Mouse (Mus musculus) brain, embryonic 14.5 days (tissue): ENCODE measurements at regions not wholly inside any gene's neighbourhood (a gene's known extent, or its start where the extent isn't known, plus 50 kb on each side); places are given as distances from the start of the nearest gene placed in this dataset.

Experiments
- CTCF ChIP-seq: fragments of 200-500 bp; IDR thresholded peaks from 2 replicates; pipeline ENCODE4 v1.5.1; 2012; ENCODE audit warnings: inconsistent platforms, mild to moderate bottlenecking, moderate library complexity, borderline replicate concordance; ENCODE audit not compliant: insufficient read depth, insufficient read length; ENCODE audit errors: extremely low read depth
- POLR2A ChIP-seq: fragments of 200-500 bp; IDR thresholded peaks from 2 replicates; pipeline ENCODE4 v1.6.1; 2012; ENCODE audit warnings: mild to moderate bottlenecking, inconsistent platforms, borderline replicate concordance; ENCODE audit not compliant: poor library complexity, insufficient read depth, insufficient read length, severe bottlenecking; ENCODE audit errors: extremely low read depth

DNA sequence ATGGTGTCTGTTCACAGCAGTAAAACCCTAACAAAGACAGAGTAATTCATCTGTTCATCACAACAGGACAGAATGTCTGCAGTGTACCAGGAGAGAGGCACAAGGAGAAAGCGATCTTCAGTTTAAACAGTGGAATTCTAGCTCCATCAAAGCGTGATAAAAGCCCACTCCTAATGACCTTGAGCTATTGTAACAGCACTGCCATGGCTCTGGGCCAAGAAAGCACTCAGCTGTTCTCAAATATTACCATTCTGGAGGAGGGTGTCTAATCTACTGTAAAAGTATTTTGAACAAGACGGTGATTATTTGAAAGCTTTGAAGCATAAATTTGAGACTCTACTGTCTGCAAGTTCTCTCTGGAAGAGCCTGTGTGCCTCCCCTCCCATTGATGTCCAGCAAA is 224.8 kb upstream of the Lyplal1 start:
- no peak for TF ChIP-seq POLR2A
- no peak for TF ChIP-seq CTCF
